Mouse (Mus musculus): Measurements from ENCODE around the gene C530008M17Rik.

DNA sequence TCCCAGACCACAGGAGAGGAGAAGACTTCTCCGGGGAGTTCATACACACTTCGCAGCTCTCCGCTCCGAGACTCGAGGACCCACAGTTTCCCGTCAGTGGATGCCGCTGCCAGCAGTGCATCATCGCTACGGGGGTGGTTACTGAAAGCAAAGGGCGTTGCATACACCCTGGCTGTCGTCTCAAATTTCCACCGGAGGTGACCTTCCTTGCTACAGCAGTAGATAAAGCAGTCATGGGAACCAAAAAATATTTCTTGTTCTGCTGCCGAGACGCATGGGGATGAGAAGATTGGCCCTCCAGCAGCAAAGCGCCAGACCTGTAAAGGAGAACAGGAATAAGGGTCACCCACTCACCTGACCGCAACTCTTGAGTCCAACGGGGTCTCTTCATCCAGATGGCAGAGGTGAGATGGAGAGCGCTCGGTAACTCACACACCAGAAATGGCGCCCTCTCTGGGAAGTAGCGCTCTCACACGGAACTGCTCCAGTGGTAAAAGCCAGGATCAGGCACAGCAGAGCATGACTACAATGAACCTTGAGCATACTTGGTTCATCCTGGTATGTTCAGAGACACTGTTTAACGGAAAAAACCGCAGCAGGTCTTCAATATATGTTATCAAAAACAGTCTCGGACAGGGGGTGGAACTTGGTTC lies 219.9 kb downstream of the C530008M17Rik start:
- TF ChIP-seq GATA1 (IDR thresholded peaks at IDR 0.05; ENCODE audit: borderline replicate concordance, low read length) (no peak), FLI1 (IDR thresholded peaks at IDR 0.05; ENCODE audit: low read length) (no peak)
